Mouse (Mus musculus) embryonic fibroblast, embryonic 13.5 days (primary cell): ENCODE data around the gene Slc5a5.

Experiments used
- CTCF ChIP-seq: IDR thresholded peaks from 2 replicates; pipeline ENCODE4 v1.5.1; 2011; ENCODE audit warnings: mild to moderate bottlenecking, control low read depth, low read length, moderate library complexity, borderline replicate concordance; ENCODE audit not compliant: insufficient read depth
- POLR2A ChIP-seq: IDR thresholded peaks from 2 replicates; pipeline ENCODE4 v1.6.1; 2011; ENCODE audit warnings: low read depth, mild to moderate bottlenecking, control low read depth, low read length, moderate library complexity

- no peak for TF ChIP-seq CTCF
- no peak for TF ChIP-seq POLR2A
Observed at GRCm38 (mm10) chr8:70846371-70847154, 46.0 kb downstream of the Slc5a5 start.
